ENCODE assay signal across 8 mouse cellular contexts in genomic region chr17:71617033-71617362, GRCm38 (mm10). TPM values are rescaled to one million over a fixed set of nuclear protein-coding genes. Genes with fewer than 3 reads are reported as not detected.
DNase-seq lines count a peak whose midpoint lies in the region; ATAC-seq and TF ChIP-seq lines count a peak whose summit lies in the region.

No protein-coding gene starts in this region.

- H3K36me3 ChIP-seq in heart, embryonic 10.5 days: peaks cover 20% of the 10 kb centered on the region; the same call in 1 of the 2 replicates
- peaks cover 43% of the 10 kb centered on the region for H3K36me3 ChIP-seq in E14TG2a.4 (ENCODE audit: insufficient read depth, low read length)
- peaks cover 11% of the 10 kb centered on the region; the same call in 1 of the 2 replicates for H3K36me3 ChIP-seq in liver, embryonic 11.5 days (ENCODE audit: control insufficient read depth, insufficient read depth, low read length)
- H3K36me3 ChIP-seq in stomach, postnatal 0 days (ENCODE audit: control insufficient read depth, insufficient read depth, low read length): no peaks in the 10 kb centered on the region

- WGBS in heart, embryonic 10.5 days: under 1% methylated on average over 10 of the region's 10 CpGs
- under 1% methylated on average over 10 of the region's 10 CpGs for WGBS in liver, embryonic 11.5 days
- under 1% methylated on average over 10 of the region's 10 CpGs for WGBS in stomach, postnatal 0 days

- no peak for TF ChIP-seq CTCF in E14TG2a.4 (conservative IDR thresholded peaks at IDR 0.05; ENCODE audit: low read length)
- no peak for TF ChIP-seq CTCF in embryonic fibroblast, embryonic 13.5 days (IDR thresholded peaks at IDR 0.05; ENCODE audit: borderline replicate concordance, insufficient read depth, low read length)
- TF ChIP-seq CTCF in stomach, postnatal 0 days (IDR thresholded peaks at IDR 0.05; ENCODE audit: low read depth): no peak

- peaks cover 13% of the 10 kb centered on the region; the same call in 1 of the 2 replicates for H3K4me1 ChIP-seq in heart, embryonic 10.5 days
- peaks cover 51% of the 10 kb centered on the region for H3K4me1 ChIP-seq in E14TG2a.4 (replicated peaks; ENCODE audit: low read depth, low read length)
- H3K4me1 ChIP-seq in embryonic fibroblast, embryonic 13.5 days (ENCODE audit: control insufficient read depth, insufficient read depth, low read length): peaks cover 7% of the 10 kb centered on the region; the same call in 1 of the 2 replicates
- H3K4me1 ChIP-seq in liver, embryonic 11.5 days (replicated peaks; ENCODE audit: control insufficient read depth, insufficient read depth, low read length): peaks cover 19% of the 10 kb centered on the region
- H3K4me1 ChIP-seq in stomach, postnatal 0 days (replicated peaks; ENCODE audit: control insufficient read depth, insufficient read depth): no peaks in the 10 kb centered on the region

- no peak for TF ChIP-seq POLR2A in embryonic fibroblast, embryonic 13.5 days (IDR thresholded peaks at IDR 0.05; ENCODE audit: low read depth, low read length)

- H3K27me3 ChIP-seq in heart, embryonic 10.5 days (ENCODE audit: insufficient read depth, poor library complexity, severe bottlenecking): no peaks in the 10 kb centered on the region
- no peaks in the 10 kb centered on the region for H3K27me3 ChIP-seq in E14TG2a.4 (ENCODE audit: insufficient read depth, low read length)
- H3K27me3 ChIP-seq in liver, embryonic 11.5 days (replicated peaks; ENCODE audit: control insufficient read depth, insufficient read depth, low read length): no peaks in the 10 kb centered on the region
- no peaks in the 10 kb centered on the region for H3K27me3 ChIP-seq in stomach, postnatal 0 days (ENCODE audit: control insufficient read depth, insufficient read depth, low read length)

- ATAC-seq in liver, embryonic 11.5 days (replicated peaks; ENCODE audit: low FRiP score): no peak
- no peak for ATAC-seq in stomach, postnatal 0 days (ENCODE audit: low FRiP score, low TSS enrichment)

- peak overlapping the region; percentile 97 for H3K27ac ChIP-seq in heart, embryonic 10.5 days
- no peak overlapping the region for H3K27ac ChIP-seq in embryonic fibroblast, embryonic 13.5 days (ENCODE audit: insufficient read depth, low read length)
- H3K27ac ChIP-seq in liver, embryonic 11.5 days (ENCODE audit: low read depth, low read length): no peak overlapping the region; the same call in 1 of the 2 replicates
- peak overlapping the region; percentile 83 for H3K27ac ChIP-seq in stomach, postnatal 0 days (replicated peaks)

- H3K9ac ChIP-seq in liver, embryonic 11.5 days (ENCODE audit: low read depth, low read length): peak overlapping the region; percentile 99
- H3K9ac ChIP-seq in stomach, postnatal 0 days (ENCODE audit: low read length): peak overlapping the region; percentile 95

- no peak for DNase-seq in heart, embryonic 10.5 days (ENCODE audit: low spot score)
- DNase-seq in heart, adult 18-20 months: no peak
- no peak for DNase-seq in liver, embryonic 11.5 days (ENCODE audit: low spot score)
- DNase-seq in stomach, postnatal 0 days (ENCODE audit: low spot score): peak; percentile 18
- DNase-seq in right cerebral cortex, postnatal 14 days: no peak
- no peak for DNase-seq in kidney, adult 11 months

- H3K9me3 ChIP-seq in heart, embryonic 10.5 days: no peaks in the 10 kb centered on the region
- no peaks in the 10 kb centered on the region for H3K9me3 ChIP-seq in E14TG2a.4 (ENCODE audit: low read length)
- H3K9me3 ChIP-seq in liver, embryonic 11.5 days (ENCODE audit: control insufficient read depth, low read length): no peaks in the 10 kb centered on the region
- no peaks in the 10 kb centered on the region for H3K9me3 ChIP-seq in stomach, postnatal 0 days (ENCODE audit: control insufficient read depth, low read length)

- peak overlapping the region; percentile 100 for H3K4me3 ChIP-seq in heart, embryonic 10.5 days
- H3K4me3 ChIP-seq in E14TG2a.4 (replicated peaks; ENCODE audit: low read length): peak overlapping the region; percentile 96
- H3K4me3 ChIP-seq in embryonic fibroblast, embryonic 13.5 days (ENCODE audit: insufficient read depth, low read length): peak overlapping the region; percentile 99
- H3K4me3 ChIP-seq in liver, embryonic 11.5 days (ENCODE audit: low read depth, low read length): peak overlapping the region; percentile 100
- H3K4me3 ChIP-seq in stomach, postnatal 0 days (ENCODE audit: low read depth, low read length): peak overlapping the region; percentile 100

- no peak for TF ChIP-seq EP300 in stomach, postnatal 0 days (optimal IDR thresholded peaks at IDR 0.05)

- H3K4me2 ChIP-seq in liver, embryonic 11.5 days: peak overlapping the region; percentile 86
- H3K4me2 ChIP-seq in stomach, postnatal 0 days (replicated peaks; ENCODE audit: low read depth): peak overlapping the region; percentile 88

RNA-seq across cellular contexts. Expression of gene Wdr43, which starts 1.3 kb away (rescaled TPM):
- 75.5 and 91.9 TPM in 2 replicates for polyA plus RNA-seq in heart, embryonic 10.5 days (2016; fragmentation: Nextera tagmentation; extraction: Ambion mirVana)
- 10 to 100 TPM; 19.4 to 20.6 TPM for total RNA-seq in heart, adult 18-20 months (2021)
- 99.2 and 118 TPM in 2 replicates for polyA plus RNA-seq in embryonic fibroblast, embryonic 13.5 days (2011; ENCODE audit: insufficient read length, low read depth, missing spikeins)
- 140 and 158 TPM in 2 replicates for polyA plus RNA-seq in liver, embryonic 11.5 days (2014; fragmentation: Nextera tagmentation; extraction: Ambion mirVana)
- 28.0 and 30.6 TPM in 2 replicates for polyA plus RNA-seq in stomach, postnatal 0 days (2015; fragmentation: Nextera tagmentation; extraction: Ambion mirVana)

RNA-seq across cellular contexts. Expression of gene Togaram2, which starts 56.1 kb away (rescaled TPM):
- 1.9 and 3.6 TPM in 2 replicates for polyA plus RNA-seq in heart, embryonic 10.5 days (2016; fragmentation: Nextera tagmentation; extraction: Ambion mirVana)
- 1 to 10 TPM; 4.7 to 5.4 TPM for total RNA-seq in heart, adult 18-20 months (2021)
- not detected in 2 replicates for polyA plus RNA-seq in embryonic fibroblast, embryonic 13.5 days (2011; ENCODE audit: insufficient read length, low read depth, missing spikeins)
- polyA plus RNA-seq in liver, embryonic 11.5 days (2014; fragmentation: Nextera tagmentation; extraction: Ambion mirVana): not detected in 2 replicates
- 0.55 and 0.68 TPM in 2 replicates for polyA plus RNA-seq in stomach, postnatal 0 days (2015; fragmentation: Nextera tagmentation; extraction: Ambion mirVana)

Comparison
In these comparisons a context has a peak if more than half of its experiments do, and no peak if none do; other contexts are left out.
1. H3K27ac ChIP-seq: peak in heart, embryonic 10.5 days (single experiment) and stomach, postnatal 0 days (single experiment); none in embryonic fibroblast, embryonic 13.5 days (single experiment) and liver, embryonic 11.5 days (single experiment).
2. Peak in every context shown above with its lines, with median percentiles within 50 percentile points of each other: H3K4me3 ChIP-seq.